Mouse (Mus musculus) ES-Bruce4 (cell line): ENCODE data around the gene Pex13.

ENCODE experiments used
- CTCF ChIP-seq: IDR thresholded peaks from one replicate; pipeline ENCODE4 v1.8.1; 2011; ENCODE audit warnings: low read depth, low read length
- EP300 ChIP-seq: IDR thresholded peaks from 2 replicates; pipeline ENCODE4 v1.6.1; 2011; ENCODE audit warnings: low read depth, low read length; ENCODE audit not compliant: insufficient read depth
- POLR2A ChIP-seq: IDR thresholded peaks from one replicate; pipeline ENCODE4 v1.8.1; 2011; ENCODE audit warnings: low read length; ENCODE audit not compliant: insufficient read depth

DNA sequence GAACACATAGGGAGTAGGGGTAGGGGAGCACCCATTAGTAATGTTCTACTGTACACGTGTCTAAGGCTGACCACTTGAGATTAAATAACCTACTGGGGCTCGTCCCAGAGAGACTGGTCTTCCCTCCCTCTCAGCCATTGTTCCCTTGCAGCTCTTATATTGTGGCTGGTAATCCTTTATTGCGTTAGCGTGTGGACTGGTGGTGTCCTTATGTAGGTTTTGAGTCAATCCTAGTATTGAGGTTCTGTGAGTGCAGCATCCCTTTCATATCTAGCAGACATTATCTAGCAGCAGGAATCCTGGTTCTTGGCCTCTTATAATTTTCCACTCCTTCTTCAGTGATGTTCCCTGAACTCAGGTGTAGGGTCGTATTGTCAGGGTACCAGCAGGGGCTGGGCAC is 20.9 kb upstream of the Pex13 start:
- TF ChIP-seq POLR2A = no peak
- no peak for TF ChIP-seq CTCF
- TF ChIP-seq EP300 = no peak
